8 mouse cellular contexts compared by ENCODE assay signal in genomic region chr11:119404627-119405026, GRCm38 (mm10). TPM values are rescaled to one million over a fixed set of nuclear protein-coding genes. Genes with fewer than 3 reads are reported as not detected.
DNase-seq lines count a peak whose midpoint lies in the region; ATAC-seq and TF ChIP-seq lines count a peak whose summit lies in the region.
"Had no signal": no experiment of that assay in that cellular context is flagged by ENCODE, and none has a peak within 500 bp of the region (broad histone marks: within the 10 kb centered on the region; RNA-seq: fewer than 3 reads in every experiment).

No protein-coding gene starts in this region.

- H3K9ac ChIP-seq in lung, postnatal 0 days (replicated peaks; ENCODE audit: low read depth), result no peak overlapping the region
- H3K9ac ChIP-seq: hindbrain, embryonic 15.5 days had no signal

- ATAC-seq in lung, postnatal 0 days, result no peak

- no peak overlapping the region for H3K27ac ChIP-seq in layer of hippocampus, adult 2 months
- no peak overlapping the region for H3K27ac ChIP-seq in lung, postnatal 0 days (ENCODE audit: low read length)
- H3K27ac ChIP-seq: hindbrain, embryonic 15.5 days had no signal

- H3K27me3 ChIP-seq in lung, postnatal 0 days (replicated peaks; ENCODE audit: insufficient read depth, low read length), result no peaks in the 10 kb centered on the region
- H3K27me3 ChIP-seq: hindbrain, embryonic 15.5 days had no signal

- H3K4me1 ChIP-seq in lung, postnatal 0 days (ENCODE audit: insufficient read depth, low read depth, low read length), result no peaks in the 10 kb centered on the region
- H3K4me1 ChIP-seq: hindbrain, embryonic 15.5 days had no signal

- H3K36me3 ChIP-seq in lung, postnatal 0 days (ENCODE audit: insufficient read depth, low read length), result peaks cover 33% of the 10 kb centered on the region; the same call in 1 of the 2 replicates
- H3K36me3 ChIP-seq: hindbrain, embryonic 15.5 days had no signal

- no peaks in the 10 kb centered on the region for H3K9me3 ChIP-seq in lung, postnatal 0 days (ENCODE audit: low read length)
- H3K9me3 ChIP-seq: hindbrain, embryonic 15.5 days had no signal

- H3K4me3 ChIP-seq in layer of hippocampus, adult 2 months, result no peak overlapping the region
- H3K4me3 ChIP-seq in lung, postnatal 0 days (ENCODE audit: low read depth, low read length), result no peak overlapping the region
- H3K4me3 ChIP-seq: hindbrain, embryonic 15.5 days had no signal

- peak; percentile 74 for TF ChIP-seq CTCF in layer of hippocampus, adult 2 months (conservative IDR thresholded peaks at IDR 0.05)
- TF ChIP-seq CTCF in lung, postnatal 0 days (IDR thresholded peaks at IDR 0.05), result peak; percentile 88

- WGBS in lung, postnatal 0 days, result 58% methylated on average over 5 of the region's 5 CpGs

- no peak for TF ChIP-seq EP300 in lung, postnatal 0 days (IDR thresholded peaks at IDR 0.05)

- peak in 1 of 2 experiments; percentile 15 for DNase-seq in layer of hippocampus, adult 2 months (ENCODE audit: low spot score in 2 of 2)
- DNase-seq in layer of hippocampus, adult 9-10 months (ENCODE audit: low spot score), result no peak
- peak; percentile 52 for DNase-seq in MN1 (ENCODE audit: low spot score)
- DNase-seq in c-Kit-positive CD71-positive TER-119-positive erythroid progenitor cells, embryonic 14.5 days (ENCODE audit: low spot score), result peak; percentile 68
- DNase-seq in lung, postnatal 0 days (ENCODE audit: low spot score), result peak; percentile 52
- peak; percentile 29 to 62 for DNase-seq in thymus, postnatal 10 days (ENCODE audit: low spot score in 2 of 2)
- DNase-seq in layer of hippocampus, adult 9-11 months, result no peak

- H3K4me2 ChIP-seq in lung, postnatal 0 days (replicated peaks; ENCODE audit: low read depth, low read length), result no peak overlapping the region
- H3K4me2 ChIP-seq: hindbrain, embryonic 15.5 days had no signal

RNA-seq across cellular contexts. Expression of gene Rnf213, which starts 11.7 kb away (rescaled TPM):
- total RNA-seq in layer of hippocampus, adult 2 months (2021), result 1 to 10 TPM; 3.1 to 4.1 TPM
- 8.2 and 9.7 TPM in 2 replicates for polyA plus RNA-seq in lung, postnatal 0 days (2015; fragmentation: Nextera tagmentation; extraction: Ambion mirVana)

RNA-seq across cellular contexts. Expression of gene Slc26a11, which starts 49.3 kb away (rescaled TPM):
- 1 to 10 TPM; 4.9 to 6.7 TPM for total RNA-seq in layer of hippocampus, adult 2 months (2021)
- polyA plus RNA-seq in lung, postnatal 0 days (2015; fragmentation: Nextera tagmentation; extraction: Ambion mirVana), result 11.6 and 12.0 TPM in 2 replicates

RNA-seq across cellular contexts. Expression of gene Sgsh, which starts 49.3 kb away (rescaled TPM):
- total RNA-seq in layer of hippocampus, adult 2 months (2021), result 1 to 10 TPM; 5.0 to 6.3 TPM
- polyA plus RNA-seq in lung, postnatal 0 days (2015; fragmentation: Nextera tagmentation; extraction: Ambion mirVana), result 12.6 TPM in 2 replicates

Comparison
In these comparisons a context has a peak if more than half of its experiments do, and no peak if none do; other contexts are left out.
1. DNase-seq: peak in MN1 (single experiment), c-Kit-positive CD71-positive TER-119-positive erythroid progenitor cells, embryonic 14.5 days (single experiment), lung, postnatal 0 days (single experiment) and thymus, postnatal 10 days (2 of 2); none in layer of hippocampus, adult 9-10 months (single experiment) and layer of hippocampus, adult 9-11 months (single experiment).